Mouse (Mus musculus): Measurements from ENCODE around the gene Mettl26. TPM values are rescaled to one million over a fixed set of nuclear protein-coding genes. Genes with fewer than 3 reads are reported as not detected.

Mettl26 gene
- polyA plus RNA-seq, 1 experiment, result 17.0 TPM

- H3K4me3 ChIP-seq (ENCODE audit: insufficient read depth, low read length), result no peak overlapping the region
- H3K4me1 ChIP-seq (ENCODE audit: control insufficient read depth, insufficient read depth, low read length), result peaks cover 7% of the 10 kb centered on the region
- H3K27ac ChIP-seq (ENCODE audit: insufficient read depth, low read depth, low read length), result no peak overlapping the region
- TF ChIP-seq CTCF (IDR thresholded peaks at IDR 0.05; ENCODE audit: low read depth, low read length), result no peak
- no peak for TF ChIP-seq POLR2A (IDR thresholded peaks at IDR 0.05; ENCODE audit: borderline replicate concordance, low read depth, low read length)
Observed at GRCm38 (mm10) chr17:25880913-25881641, 6.2 kb downstream of the Mettl26 start.

- Histone ChIP-seq H3K4me1 (ENCODE audit: control insufficient read depth, insufficient read depth, low read length) (0 out of 2 replicates have a peak, but pooled peaks cover 3% of the 10 kb centered on the region), H3K4me3 (ENCODE audit: insufficient read depth, low read length) (no peak overlapping the region), H3K27ac (ENCODE audit: insufficient read depth, low read depth, low read length) (no peak overlapping the region)
- TF ChIP-seq POLR2A (IDR thresholded peaks at IDR 0.05; ENCODE audit: borderline replicate concordance, low read depth, low read length) (no peak), CTCF (IDR thresholded peaks at IDR 0.05; ENCODE audit: low read depth, low read length) (no peak)
Observed at GRCm38 (mm10) chr17:25881691-25882090, 6.8 kb downstream of the Mettl26 start.

- TF ChIP-seq POLR2A (IDR thresholded peaks at IDR 0.05; ENCODE audit: borderline replicate concordance, low read depth, low read length), result no peak
- TF ChIP-seq CTCF (IDR thresholded peaks at IDR 0.05; ENCODE audit: low read depth, low read length), result no peak
- H3K27ac ChIP-seq (ENCODE audit: insufficient read depth, low read depth, low read length), result no peak overlapping the region
- H3K4me1 ChIP-seq (ENCODE audit: control insufficient read depth, insufficient read depth, low read length), result no peaks in the 10 kb centered on the region
- no peak overlapping the region for H3K4me3 ChIP-seq (ENCODE audit: insufficient read depth, low read length)
Observed at GRCm38 (mm10) chr17:25882306-25882705, 7.4 kb downstream of the Mettl26 start.

GRCm38 (mm10) chr17:25883268-25883667 lies 8.4 kb downstream of the Mettl26 start:
- Histone ChIP-seq H3K27ac (ENCODE audit: insufficient read depth, low read depth, low read length) (no peak overlapping the region), H3K4me1 (ENCODE audit: control insufficient read depth, insufficient read depth, low read length) (no peaks in the 10 kb centered on the region), H3K4me3 (ENCODE audit: insufficient read depth, low read length) (no peak overlapping the region)
- no peak for TF ChIP-seq CTCF (IDR thresholded peaks at IDR 0.05; ENCODE audit: low read depth, low read length)

- Histone ChIP-seq H3K4me3 (ENCODE audit: insufficient read depth, low read length) (no peak overlapping the region), H3K27ac (ENCODE audit: insufficient read depth, low read depth, low read length) (no peak overlapping the region), H3K4me1 (ENCODE audit: control insufficient read depth, insufficient read depth, low read length) (no peaks in the 10 kb centered on the region)
- no peak for TF ChIP-seq CTCF (IDR thresholded peaks at IDR 0.05; ENCODE audit: low read depth, low read length)
- TF ChIP-seq POLR2A (IDR thresholded peaks at IDR 0.05; ENCODE audit: borderline replicate concordance, low read depth, low read length), result no peak
Observed at GRCm38 (mm10) chr17:25883824-25884223, 8.9 kb downstream of the Mettl26 start.

- Histone ChIP-seq H3K27ac (ENCODE audit: insufficient read depth, low read depth, low read length) (no peak overlapping the region), H3K4me1 (ENCODE audit: control insufficient read depth, insufficient read depth, low read length) (no peaks in the 10 kb centered on the region), H3K4me3 (ENCODE audit: insufficient read depth, low read length) (no peak overlapping the region)
- TF ChIP-seq CTCF (IDR thresholded peaks at IDR 0.05; ENCODE audit: low read depth, low read length) (no peak), POLR2A (IDR thresholded peaks at IDR 0.05; ENCODE audit: borderline replicate concordance, low read depth, low read length) (no peak)
Observed at GRCm38 (mm10) chr17:25885636-25886035, 10.8 kb downstream of the Mettl26 start.

GRCm38 (mm10) chr17:25886806-25887205 lies 11.9 kb downstream of the Mettl26 start:
- Histone ChIP-seq H3K4me1 (ENCODE audit: control insufficient read depth, insufficient read depth, low read length) (no peaks in the 10 kb centered on the region), H3K27ac (ENCODE audit: insufficient read depth, low read depth, low read length) (no peak overlapping the region), H3K4me3 (ENCODE audit: insufficient read depth, low read length) (no peak overlapping the region)
- TF ChIP-seq CTCF (IDR thresholded peaks at IDR 0.05; ENCODE audit: low read depth, low read length) (no peak), POLR2A (IDR thresholded peaks at IDR 0.05; ENCODE audit: borderline replicate concordance, low read depth, low read length) (no peak)

- TF ChIP-seq POLR2A (IDR thresholded peaks at IDR 0.05; ENCODE audit: borderline replicate concordance, low read depth, low read length), result no peak
- no peak for TF ChIP-seq CTCF (IDR thresholded peaks at IDR 0.05; ENCODE audit: low read depth, low read length)
- Histone ChIP-seq H3K4me1 (ENCODE audit: control insufficient read depth, insufficient read depth, low read length) (no peaks in the 10 kb centered on the region), H3K27ac (ENCODE audit: insufficient read depth, low read depth, low read length) (no peak overlapping the region), H3K4me3 (ENCODE audit: insufficient read depth, low read length) (no peak overlapping the region)
Observed at GRCm38 (mm10) chr17:25887467-25887866, 12.6 kb downstream of the Mettl26 start.

GRCm38 (mm10) chr17:25888837-25889236 lies 14.0 kb downstream of the Mettl26 start:
- no peak overlapping the region for H3K27ac ChIP-seq (ENCODE audit: insufficient read depth, low read depth, low read length)
- no peaks in the 10 kb centered on the region for H3K4me1 ChIP-seq (ENCODE audit: control insufficient read depth, insufficient read depth, low read length)
- TF ChIP-seq CTCF (IDR thresholded peaks at IDR 0.05; ENCODE audit: low read depth, low read length), result no peak
- TF ChIP-seq POLR2A (IDR thresholded peaks at IDR 0.05; ENCODE audit: borderline replicate concordance, low read depth, low read length), result no peak
- no peak overlapping the region for H3K4me3 ChIP-seq (ENCODE audit: insufficient read depth, low read length)

GRCm38 (mm10) chr17:25893975-25894617 lies 19.2 kb downstream of the Mettl26 start:
- TF ChIP-seq CTCF (IDR thresholded peaks at IDR 0.05; ENCODE audit: low read depth, low read length), result peak; percentile 53
- no peak for TF ChIP-seq POLR2A (IDR thresholded peaks at IDR 0.05; ENCODE audit: borderline replicate concordance, low read depth, low read length)
- H3K27ac ChIP-seq (ENCODE audit: insufficient read depth, low read depth, low read length), result no peak overlapping the region
- peaks cover 27% of the 10 kb centered on the region for H3K4me1 ChIP-seq (ENCODE audit: control insufficient read depth, insufficient read depth, low read length)

More at GRCm38 (mm10) chr17:25893975-25894617, 19.2 kb downstream of the Mettl26 start:
- H3K4me3 ChIP-seq (ENCODE audit: insufficient read depth, low read length), result no peak overlapping the region
